Mouse (Mus musculus) heart, adult 2 months (tissue): Measurements from ENCODE around the gene Prkaca.

Experiments
- CTCF ChIP-seq: fragments of 200-600 bp; IDR thresholded peaks from 2 replicates; pipeline ENCODE4 v1.8.1; 2022; ENCODE audit warnings: antibody characterized with exemption, mild to moderate bottlenecking, moderate library complexity
- POLR2A ChIP-seq: fragments of 200-500 bp; IDR thresholded peaks from 2 replicates; pipeline ENCODE4 v1.6.1; 2011; ENCODE audit warnings: mild to moderate bottlenecking, low read depth, low read length, control low read depth; ENCODE audit not compliant: insufficient read depth

GRCm38 (mm10) chr8:84042066-84042947 is 69.5 kb downstream of the Prkaca start, which contains the start of gene Il27ra:
- TF ChIP-seq POLR2A (0 out of 2 replicates have a peak, but pooled peaks have one; percentile 22), CTCF (peak; percentile 88)
